Mouse (Mus musculus): Measurements from ENCODE around the gene Stum.

DNA sequence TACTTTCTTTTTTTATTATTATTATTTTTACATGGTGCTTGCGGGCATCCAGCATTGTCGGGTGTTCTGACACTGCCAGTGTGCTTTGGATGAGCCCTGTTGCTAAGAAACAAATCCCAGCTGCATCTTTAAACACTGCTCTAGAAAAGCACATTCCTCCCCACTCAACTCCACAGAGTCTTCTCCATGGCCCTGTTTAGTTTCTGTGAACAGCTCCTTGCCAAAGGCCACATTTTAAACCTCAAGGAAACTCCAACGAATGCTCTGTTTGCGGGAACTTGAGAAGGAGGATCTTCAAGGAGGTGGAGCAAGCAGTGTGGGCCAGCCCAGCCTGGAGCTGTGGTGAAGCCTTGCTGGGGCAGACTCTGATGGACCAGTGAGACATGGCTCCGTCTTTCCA, 22.6 kb downstream of the Stum start:
- no peak for TF ChIP-seq TAL1 (IDR thresholded peaks at IDR 0.05; ENCODE audit: low read length)
- TF ChIP-seq GATA1 (IDR thresholded peaks at IDR 0.05; ENCODE audit: low read length) = no peak
